Mouse (Mus musculus) midbrain, embryonic 13.5 days (tissue): ENCODE measurements around the gene Gcsam. TPM values are rescaled to one million over a fixed set of nuclear protein-coding genes. Genes with fewer than 3 reads are reported as not detected.

Source experiments
- ATAC-seq: fragments of 200-750 bp; cut with Nextera tagmentation; 2 replicates; pipeline ENCODE4 v1.8.0; 2017; ENCODE audit warnings: mild to moderate bottlenecking, moderate TSS enrichment, moderate library complexity
- H3K27ac ChIP-seq: fragments of 300-500 bp; sonication (generic); 2 replicates; pipeline ENCODE4 v1.5.1; 2015; ENCODE audit warnings: inconsistent platforms, mild to moderate bottlenecking, moderate library complexity
- H3K27me3 ChIP-seq: fragments of 300-500 bp; sonication (generic); 2 replicates; pipeline ENCODE4 v1.6.1; 2015; ENCODE audit warnings: mild to moderate bottlenecking, inconsistent platforms
- H3K36me3 ChIP-seq: fragments of 300-500 bp; sonication (generic); 2 replicates; pipeline ENCODE4 v1.6.1; 2015; ENCODE audit warnings: mild to moderate bottlenecking, inconsistent platforms
- H3K4me1 ChIP-seq: fragments of 300-500 bp; sonication (generic); replicated peaks from 2 replicates; pipeline ENCODE4 v1.6.1; 2015; ENCODE audit warnings: inconsistent platforms
- H3K4me2 ChIP-seq: fragments of 300-500 bp; sonication (generic); replicated peaks from 2 replicates; pipeline ENCODE4 v1.6.1; 2015; ENCODE audit warnings: moderate library complexity, mild to moderate bottlenecking, inconsistent platforms
- H3K4me3 ChIP-seq: fragments of 300-500 bp; sonication (generic); replicated peaks from 2 replicates; pipeline ENCODE4 v1.5.1; 2015; ENCODE audit warnings: mild to moderate bottlenecking, inconsistent platforms
- H3K9ac ChIP-seq: fragments of 300-500 bp; sonication (generic); replicated peaks from 2 replicates; pipeline ENCODE4 v1.6.1; 2015; ENCODE audit warnings: mild to moderate bottlenecking, inconsistent platforms
- H3K9me3 ChIP-seq: fragments of 300-500 bp; sonication (generic); 2 replicates; pipeline ENCODE4 v1.6.1; 2016; ENCODE audit warnings: mild to moderate bottlenecking, inconsistent platforms
- WGBS: fragments of 180-500 bp; shearing (Covaris S2); methylation state at CpG from one replicate; pipeline ENCODE4 v1.1.7; 2015; 5-methylcytosine and 5-hydroxymethylcytosine counted together
- polyA plus RNA-seq: library from polyadenylated mRNA; unstranded; fragments of >200 nt; fragmentation: Nextera tagmentation; extraction: Ambion mirVana; gene quantifications from 2 replicates; pipeline ENCODE4 v1.2.1, GENCODE M21; 2015

The Gcsam gene
- polyA plus RNA-seq, 1 experiment from 2014 or later, result not detected

GRCm38 (mm10) chr16:45624791-45625190 is 14.6 kb downstream of the Gcsam start:
- Histone ChIP-seq H3K4me2 (no peak overlapping the region), H3K36me3 (no peaks in the 10 kb centered on the region), H3K4me1 (no peaks in the 10 kb centered on the region), H3K27me3 (no peaks in the 10 kb centered on the region), H3K4me3 (no peak overlapping the region), H3K9ac (no peak overlapping the region), H3K27ac (no peak overlapping the region), H3K9me3 (no peaks in the 10 kb centered on the region)
- ATAC-seq, result no peak
- WGBS, result 90% methylated on average over 2 of the region's 2 CpGs

GRCm38 (mm10) chr16:45625342-45625741 is 15.2 kb downstream of the Gcsam start:
- Histone ChIP-seq H3K27me3 (no peaks in the 10 kb centered on the region), H3K4me1 (no peaks in the 10 kb centered on the region), H3K4me3 (no peak overlapping the region), H3K9me3 (no peaks in the 10 kb centered on the region), H3K9ac (no peak overlapping the region), H3K36me3 (no peaks in the 10 kb centered on the region), H3K4me2 (no peak overlapping the region), H3K27ac (no peak overlapping the region)
- WGBS, result 73% methylated on average over 2 of the region's 2 CpGs
- no peak for ATAC-seq

GRCm38 (mm10) chr16:45629497-45630105 is 19.4 kb downstream of the Gcsam start:
- Histone ChIP-seq H3K36me3 (no peaks in the 10 kb centered on the region), H3K4me1 (no peaks in the 10 kb centered on the region), H3K4me2 (no peak overlapping the region), H3K27ac (no peak overlapping the region), H3K4me3 (no peak overlapping the region), H3K27me3 (no peaks in the 10 kb centered on the region), H3K9ac (no peak overlapping the region), H3K9me3 (no peaks in the 10 kb centered on the region)
- WGBS, result 82% methylated on average over 8 of the region's 8 CpGs
- ATAC-seq, result peak; percentile 30; the same call in 1 of the 2 replicates

GRCm38 (mm10) chr16:45630347-45630960 is 20.3 kb downstream of the Gcsam start:
- H3K4me3 ChIP-seq, result no peak overlapping the region
- 56% methylated on average over 5 of the region's 5 CpGs for WGBS
- H3K4me2 ChIP-seq, result no peak overlapping the region
- H3K9ac ChIP-seq, result no peak overlapping the region
- no peaks in the 10 kb centered on the region for H3K36me3 ChIP-seq
- H3K27me3 ChIP-seq, result no peaks in the 10 kb centered on the region
- no peak overlapping the region for H3K27ac ChIP-seq
- H3K4me1 ChIP-seq, result no peaks in the 10 kb centered on the region
- peak; percentile 89 for ATAC-seq
- no peaks in the 10 kb centered on the region for H3K9me3 ChIP-seq

- Histone ChIP-seq H3K36me3 (no peaks in the 10 kb centered on the region), H3K4me2 (no peak overlapping the region), H3K4me3 (no peak overlapping the region), H3K9me3 (no peaks in the 10 kb centered on the region), H3K4me1 (no peaks in the 10 kb centered on the region), H3K27ac (no peak overlapping the region), H3K27me3 (no peaks in the 10 kb centered on the region), H3K9ac (no peak overlapping the region)
- no peak for ATAC-seq
- 87% methylated on average over 4 of the region's 4 CpGs for WGBS
Observed at GRCm38 (mm10) chr16:45632420-45632819, 22.2 kb downstream of the Gcsam start.

- H3K27me3 ChIP-seq, result no peaks in the 10 kb centered on the region
- no peak overlapping the region for H3K4me2 ChIP-seq
- no peaks in the 10 kb centered on the region for H3K9me3 ChIP-seq
- H3K9ac ChIP-seq, result no peak overlapping the region
- H3K4me3 ChIP-seq, result no peak overlapping the region
- H3K36me3 ChIP-seq, result no peaks in the 10 kb centered on the region
- no peak overlapping the region for H3K27ac ChIP-seq
- WGBS, result 95% methylated on average over 2 of the region's 2 CpGs
- H3K4me1 ChIP-seq, result no peaks in the 10 kb centered on the region
- no peak for ATAC-seq
Observed at GRCm38 (mm10) chr16:45635826-45636225, 25.6 kb downstream of the Gcsam start.

- 85% methylated on average over 10 of the region's 10 CpGs for WGBS
- Histone ChIP-seq H3K4me3 (no peak overlapping the region), H3K36me3 (no peaks in the 10 kb centered on the region), H3K27ac (no peak overlapping the region), H3K9me3 (no peaks in the 10 kb centered on the region), H3K9ac (no peak overlapping the region), H3K4me1 (no peaks in the 10 kb centered on the region), H3K4me2 (no peak overlapping the region), H3K27me3 (no peaks in the 10 kb centered on the region)
- no peak for ATAC-seq
Observed at GRCm38 (mm10) chr16:45640070-45640762, 30.0 kb downstream of the Gcsam start.

GRCm38 (mm10) chr16:45641301-45641700 is 31.1 kb downstream of the Gcsam start:
- no peaks in the 10 kb centered on the region for H3K36me3 ChIP-seq
- no peak overlapping the region for H3K9ac ChIP-seq
- ATAC-seq, result no peak
- H3K4me3 ChIP-seq, result no peak overlapping the region
- H3K4me1 ChIP-seq, result no peaks in the 10 kb centered on the region
- H3K27me3 ChIP-seq, result no peaks in the 10 kb centered on the region
- no peak overlapping the region for H3K27ac ChIP-seq
- WGBS, result 76% methylated on average over 3 of the region's 3 CpGs
- no peak overlapping the region for H3K4me2 ChIP-seq
- H3K9me3 ChIP-seq, result no peaks in the 10 kb centered on the region

- Histone ChIP-seq H3K9ac (no peak overlapping the region), H3K4me3 (no peak overlapping the region), H3K9me3 (no peaks in the 10 kb centered on the region), H3K27ac (no peak overlapping the region), H3K4me1 (no peaks in the 10 kb centered on the region), H3K36me3 (no peaks in the 10 kb centered on the region), H3K27me3 (no peaks in the 10 kb centered on the region), H3K4me2 (no peak overlapping the region)
- WGBS, result 92% methylated on average over 3 of the region's 3 CpGs
- no peak for ATAC-seq
Observed at GRCm38 (mm10) chr16:45643944-45644343, 33.8 kb downstream of the Gcsam start.

- WGBS, result 78% methylated on average over 6 of the region's 6 CpGs
- no peak overlapping the region for H3K4me3 ChIP-seq
- H3K27me3 ChIP-seq, result no peaks in the 10 kb centered on the region
- no peaks in the 10 kb centered on the region for H3K4me1 ChIP-seq
- no peaks in the 10 kb centered on the region for H3K9me3 ChIP-seq
- H3K27ac ChIP-seq, result no peak overlapping the region
- no peak for ATAC-seq
- H3K4me2 ChIP-seq, result no peak overlapping the region
- no peaks in the 10 kb centered on the region for H3K36me3 ChIP-seq
- H3K9ac ChIP-seq, result no peak overlapping the region
Observed at GRCm38 (mm10) chr16:45644380-45644779, 34.2 kb downstream of the Gcsam start.

- H3K4me3 ChIP-seq, result no peak overlapping the region
- H3K27me3 ChIP-seq, result peaks cover 16% of the 10 kb centered on the region
- no peak overlapping the region for H3K4me2 ChIP-seq
- no peaks in the 10 kb centered on the region for H3K9me3 ChIP-seq
- no peaks in the 10 kb centered on the region for H3K36me3 ChIP-seq
- no peak for ATAC-seq
- 77% methylated on average over 2 of the region's 2 CpGs for WGBS
- H3K9ac ChIP-seq, result no peak overlapping the region
- H3K4me1 ChIP-seq, result 0 out of 2 replicates have a peak, but pooled peaks cover 6% of the 10 kb centered on the region
- H3K27ac ChIP-seq, result no peak overlapping the region
Observed at GRCm38 (mm10) chr16:45651497-45651896, 41.3 kb downstream of the Gcsam start.
